Mouse (Mus musculus) cerebellum, adult 2 months (tissue): Measurements from ENCODE around the gene Clec12b. TPM values are rescaled to one million over a fixed set of nuclear protein-coding genes. Genes with fewer than 3 reads are reported as not detected.

ENCODE experiments used
- DNase-seq, 2 experiments: peaks; one replicate each; pipeline ENCODE4 v3.0.0; 2021
- H3K27ac ChIP-seq: fragments of 200-500 bp; 2 replicates; pipeline ENCODE4 v1.5.1; 2012; ENCODE audit warnings: low read length, control low read depth, inconsistent platforms; ENCODE audit not compliant: insufficient read depth
- H3K27me3 ChIP-seq: fragments of 200-500 bp; 2 replicates; pipeline ENCODE4 v1.6.1; 2012; ENCODE audit warnings: inconsistent platforms, mild to moderate bottlenecking, low read length, moderate library complexity; ENCODE audit not compliant: control insufficient read depth, insufficient read depth
- H3K4me1 ChIP-seq: fragments of 200-500 bp; 2 replicates; pipeline ENCODE4 v1.6.1; 2011; ENCODE audit warnings: low read length; ENCODE audit not compliant: control insufficient read depth, insufficient read depth
- H3K4me3 ChIP-seq: fragments of 200-500 bp; replicated peaks from 2 replicates; pipeline ENCODE3; 2011; ENCODE audit warnings: mild to moderate bottlenecking, low read depth, low read length, control low read depth; ENCODE audit not compliant: insufficient read depth
- CTCF ChIP-seq: fragments of 200-500 bp; IDR thresholded peaks from 2 replicates; pipeline ENCODE4 v1.5.1; 2011; ENCODE audit warnings: low read depth, mild to moderate bottlenecking, control low read depth, low read length, moderate library complexity, borderline replicate concordance; ENCODE audit not compliant: insufficient read depth
- POLR2A ChIP-seq: fragments of 200-500 bp; IDR thresholded peaks from 2 replicates; pipeline ENCODE4 v1.6.1; 2011; ENCODE audit warnings: low read length, control low read depth, borderline replicate concordance; ENCODE audit not compliant: insufficient read depth
- WGBS: fragments of 180-500 bp; shearing (Covaris S2); methylation state at CpG from one replicate; pipeline ENCODE4 v1.1.7; 2018; 5-methylcytosine and 5-hydroxymethylcytosine counted together
- polyA plus RNA-seq: library from polyadenylated mRNA; depleted of rRNA; stranded (reverse); fragments of >200 nt; gene quantifications from 2 replicates; pipeline ENCODE4 v1.2.3, GENCODE M21; 2012

Clec12b gene
- polyA plus RNA-seq, 1 experiment, result 0.33 TPM

DNA sequence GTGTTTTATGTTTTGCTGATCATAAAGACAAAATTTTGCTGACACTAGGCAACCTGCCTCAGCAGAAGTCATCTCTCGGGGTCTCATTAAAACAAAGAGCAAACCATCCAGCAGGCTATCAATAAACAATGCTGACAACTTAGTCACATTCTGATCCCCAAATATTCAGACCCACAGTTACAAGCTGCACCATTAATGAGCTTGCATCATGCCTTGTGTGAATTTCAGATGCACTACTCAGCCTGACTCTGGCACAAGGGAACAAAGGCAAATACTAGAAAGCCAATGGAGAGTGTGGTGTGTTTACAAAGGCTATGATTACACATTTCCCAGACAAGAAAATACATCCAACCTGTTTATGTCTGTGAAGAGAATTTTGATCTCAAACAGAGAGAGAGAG, 28.5 kb upstream of the Clec12b start:
- WGBS, result 88% methylated on average over 1 of the region's 1 CpGs
- Histone ChIP-seq H3K27ac (no peak overlapping the region), H3K27me3 (no peaks in the 10 kb centered on the region), H3K4me1 (no peaks in the 10 kb centered on the region), H3K4me3 (no peak overlapping the region)
- no peak for DNase-seq
- TF ChIP-seq POLR2A, result no peak
- TF ChIP-seq CTCF, result no peak

DNA sequence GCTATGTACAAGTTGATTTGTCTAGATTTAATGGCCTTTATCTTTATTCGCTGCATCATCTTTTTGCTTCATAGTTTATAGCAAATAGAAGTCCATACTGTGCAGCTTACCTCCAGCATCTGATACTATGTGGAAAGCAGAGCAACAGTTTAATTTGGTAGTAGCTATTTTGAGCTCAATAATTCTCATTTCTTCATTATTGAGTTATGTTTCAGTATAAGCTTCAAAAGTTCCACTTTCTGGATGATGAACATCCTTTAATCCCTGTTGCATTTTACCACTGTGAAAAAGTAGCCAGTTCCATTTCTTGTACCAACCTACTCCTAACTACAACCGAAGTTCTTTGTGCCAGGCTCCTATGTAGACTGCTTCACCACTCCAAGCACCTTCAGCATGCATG, 22.9 kb upstream of the Clec12b start, which contains the start of gene Clec9a:
TSS of gene Clec9a (plus strand) at position 301 of the 400 bp plus-strand sequence.
- no peak within 1 kb of the TSS for H3K4me3 ChIP-seq
- H3K4me1 ChIP-seq, result no peaks in the 10 kb centered on the region
- no peaks in the 10 kb centered on the region for H3K27me3 ChIP-seq
- H3K27ac ChIP-seq, result no peak within 1 kb of the TSS
- 92% methylated on average over 2 of the region's 2 CpGs for WGBS
- no peak for TF ChIP-seq CTCF
- no peak for TF ChIP-seq POLR2A
- no peak for DNase-seq

DNA sequence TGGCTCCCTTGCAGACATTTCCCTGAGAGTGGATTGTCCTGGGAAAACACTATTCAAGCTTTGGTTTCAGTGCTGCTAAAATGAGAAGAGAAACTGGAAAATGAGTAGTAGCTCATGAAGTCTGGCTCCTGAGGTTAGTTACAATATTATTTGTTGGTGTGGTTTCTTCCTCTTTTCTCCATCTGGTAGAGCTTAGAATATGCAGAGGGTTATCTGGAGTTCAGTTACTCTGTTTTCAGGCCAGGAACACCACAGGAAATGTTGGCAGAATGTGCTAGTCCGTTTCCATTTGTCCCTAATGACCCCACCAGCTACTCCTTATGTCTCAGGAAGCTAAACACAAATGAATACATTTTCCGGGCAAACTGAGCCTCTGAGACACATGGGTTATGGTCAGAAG, 21.6 kb upstream of the Clec12b start:
- DNase-seq, result no peak
- no peaks in the 10 kb centered on the region for H3K4me1 ChIP-seq
- no peak overlapping the region for H3K4me3 ChIP-seq
- no peak overlapping the region for H3K27ac ChIP-seq
- TF ChIP-seq POLR2A (no peak), CTCF (no peak)
- H3K27me3 ChIP-seq, result no peaks in the 10 kb centered on the region
- WGBS, result 2% methylated on average over 2 of the region's 2 CpGs

GRCm38 (mm10) chr6:129405999-129406398, 20.3 kb upstream of the Clec12b start:
- H3K27ac ChIP-seq, result no peak overlapping the region
- H3K4me1 ChIP-seq, result no peaks in the 10 kb centered on the region
- no peak overlapping the region for H3K4me3 ChIP-seq
- no peak for DNase-seq
- no peaks in the 10 kb centered on the region for H3K27me3 ChIP-seq
- TF ChIP-seq POLR2A (no peak), CTCF (no peak)

DNA sequence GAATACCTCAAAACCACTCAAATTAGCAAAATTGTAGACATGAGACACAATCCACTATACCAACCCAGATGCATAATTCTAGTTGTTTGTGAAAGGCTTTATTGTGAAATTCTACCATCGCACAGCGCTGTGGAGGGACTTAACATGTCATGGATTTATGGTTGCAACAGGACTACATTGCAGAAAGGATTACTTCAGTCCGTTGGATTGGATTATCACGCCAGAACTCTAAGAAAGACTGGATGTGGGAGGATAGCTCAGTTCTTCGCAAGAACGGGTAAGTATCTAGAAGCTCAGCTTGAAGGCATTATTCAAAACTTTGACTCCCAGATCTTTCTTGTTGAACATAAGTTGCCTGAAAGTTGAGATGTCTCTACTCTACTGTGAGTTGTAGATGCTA, 17.7 kb upstream of the Clec12b start:
- no peaks in the 10 kb centered on the region for H3K4me1 ChIP-seq
- H3K27ac ChIP-seq, result no peak overlapping the region
- TF ChIP-seq POLR2A (no peak), CTCF (no peak)
- 90% methylated on average over 6 of the region's 6 CpGs for WGBS
- H3K27me3 ChIP-seq, result no peaks in the 10 kb centered on the region
- DNase-seq, result no peak
- H3K4me3 ChIP-seq, result no peak overlapping the region

DNA sequence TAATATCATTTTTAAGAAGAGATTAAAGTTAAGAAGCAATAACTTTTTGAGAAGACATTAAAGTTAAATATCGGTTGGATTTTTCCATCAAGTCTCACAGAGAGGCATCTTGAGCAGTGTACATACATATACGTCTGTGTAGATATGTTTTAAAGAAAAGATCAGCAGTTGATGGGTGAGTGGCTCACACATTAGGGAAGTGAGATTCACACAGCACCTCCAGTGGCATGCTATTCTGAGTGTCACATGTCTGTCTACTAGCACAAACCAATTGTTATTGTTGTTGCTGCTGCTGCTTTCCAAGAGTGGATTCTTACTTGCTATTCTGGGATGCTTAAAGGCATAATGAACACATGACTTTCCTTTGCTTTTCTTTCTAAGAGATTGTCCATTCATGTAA, 16.7 kb upstream of the Clec12b start:
- Histone ChIP-seq H3K27ac (no peak overlapping the region), H3K27me3 (no peaks in the 10 kb centered on the region), H3K4me1 (no peaks in the 10 kb centered on the region), H3K4me3 (no peak overlapping the region)
- 94% methylated on average over 2 of the region's 2 CpGs for WGBS
- DNase-seq, result no peak
- TF ChIP-seq POLR2A, result no peak
- TF ChIP-seq CTCF, result no peak

DNA sequence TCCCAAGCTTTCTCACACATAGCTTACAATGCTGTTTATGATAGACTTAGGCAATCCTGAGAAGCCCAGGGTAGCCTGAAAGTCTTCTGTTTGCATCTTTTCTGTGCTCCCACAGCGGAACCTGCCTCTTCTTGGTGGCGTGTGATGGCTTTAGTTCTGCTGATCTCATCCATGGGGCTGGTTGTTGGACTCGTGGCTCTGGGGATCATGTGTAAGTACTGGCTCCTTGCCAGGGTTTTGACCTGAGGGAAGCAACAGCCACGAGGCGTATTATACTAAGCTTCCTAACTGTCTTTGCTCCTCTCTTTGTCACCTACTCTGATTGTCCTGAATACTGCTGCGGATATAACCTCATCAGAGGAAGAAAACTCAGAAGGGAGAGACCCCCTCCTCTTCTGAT, 14.3 kb upstream of the Clec12b start:
- TF ChIP-seq CTCF (no peak), POLR2A (no peak)
- Histone ChIP-seq H3K4me3 (no peak overlapping the region), H3K27me3 (no peaks in the 10 kb centered on the region), H3K4me1 (no peaks in the 10 kb centered on the region), H3K27ac (no peak overlapping the region)
- 47% methylated on average over 6 of the region's 6 CpGs for WGBS
- no peak for DNase-seq

DNA sequence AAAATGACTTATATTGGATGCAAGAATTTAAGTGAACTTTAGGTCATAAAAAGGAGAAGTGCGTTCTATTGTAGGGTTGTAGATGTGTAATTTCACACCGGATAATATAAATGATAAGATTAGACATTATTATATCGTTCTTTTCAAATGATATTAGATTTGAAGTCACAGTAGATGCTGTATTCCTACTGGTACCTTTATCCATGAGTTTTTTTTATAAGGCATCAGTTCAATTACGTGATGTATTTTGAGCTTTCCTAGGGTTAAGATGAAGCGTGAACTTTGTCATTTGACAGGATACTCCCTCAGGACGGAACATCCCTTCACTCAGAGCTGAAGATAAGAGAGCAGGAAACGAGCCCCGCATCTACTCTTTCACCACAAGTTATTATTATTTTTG, 11.3 kb upstream of the Clec12b start, which contains the start of gene Clec1b:
TSS of gene Clec1b (plus strand) at position 301 of the 400 bp plus-strand sequence.
- no peaks in the 10 kb centered on the region for H3K27me3 ChIP-seq
- WGBS, result 91% methylated on average over 8 of the region's 8 CpGs
- no peak for TF ChIP-seq POLR2A
- TF ChIP-seq CTCF, result no peak

DNA sequence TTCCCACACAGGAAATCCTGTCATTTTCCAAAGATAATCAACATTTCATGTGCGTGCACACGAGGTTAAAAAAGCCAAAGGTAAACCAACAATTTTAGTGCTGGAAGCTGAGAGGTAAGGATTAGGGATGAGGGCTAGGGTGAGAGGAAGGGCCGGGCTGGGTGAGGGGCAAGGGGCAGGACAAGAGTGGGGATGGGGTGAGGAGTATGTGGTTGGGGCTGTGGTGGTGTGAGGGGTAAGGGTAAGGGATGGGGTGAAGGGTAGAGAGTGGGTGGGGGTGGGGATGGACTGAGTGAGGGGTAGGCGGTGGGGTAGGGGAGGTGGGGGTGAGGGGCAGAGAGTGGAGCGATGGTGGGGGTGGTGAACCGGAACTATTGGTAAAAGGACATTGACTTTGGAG, 8.1 kb upstream of the Clec12b start:
- no peak for DNase-seq
- Histone ChIP-seq H3K4me3 (no peak overlapping the region), H3K27me3 (no peaks in the 10 kb centered on the region), H3K27ac (no peak overlapping the region), H3K4me1 (no peaks in the 10 kb centered on the region)
- TF ChIP-seq CTCF (no peak), POLR2A (no peak)
- 76% methylated on average over 6 of the region's 6 CpGs for WGBS

More for the DNA sequence above, 11.3 kb upstream of the Clec12b start, which contains the start of gene Clec1b:
- no peaks in the 10 kb centered on the region for H3K4me1 ChIP-seq
- no peak for DNase-seq
- H3K27ac ChIP-seq, result no peak within 1 kb of the TSS
- no peak within 1 kb of the TSS for H3K4me3 ChIP-seq
